Mouse (Mus musculus) MEL (cell line): ENCODE measurements at regions not wholly inside any gene's neighbourhood (a gene's known extent, or its start where the extent isn't known, plus 50 kb on each side); places are given as distances from the start of the nearest gene placed in this dataset.

Source experiments
- CHD2 ChIP-seq: IDR thresholded peaks from 2 replicates; pipeline ENCODE4 v1.6.1; 2011; ENCODE audit warnings: low read length, improper control_type of control experiment
- CTCF ChIP-seq, 3 experiments: IDR thresholded peaks in 2 of 3; conservative IDR thresholded peaks in 1 of 3; 2 replicates each; pipeline ENCODE4 v1.5.1; 2011 to 2012; ENCODE audit warnings: low read length in 3 of 3, low read depth in 2 of 3, mild to moderate bottlenecking in 2 of 3, improper control_type of control experiment in 1 of 3, inconsistent platforms in 1 of 3, mixed read lengths in 1 of 3, moderate library complexity in 1 of 3; ENCODE audit not compliant: control insufficient read depth in 1 of 3, insufficient read depth in 1 of 3, poor library complexity in 1 of 3, severe bottlenecking in 1 of 3
- GABPA ChIP-seq: IDR thresholded peaks from 2 replicates; pipeline ENCODE4 v1.6.1; 2012; ENCODE audit warnings: low read depth, mild to moderate bottlenecking, inconsistent platforms, low read length, improper control_type of control experiment, moderate library complexity
- KAT2A ChIP-seq: conservative IDR thresholded peaks from 2 replicates; pipeline ENCODE4 v1.6.1; 2012; ENCODE audit warnings: low read depth, low read length, improper control_type of control experiment, inconsistent platforms
- MYC ChIP-seq: IDR thresholded peaks from 2 replicates; pipeline ENCODE4 v1.6.1; 2011; ENCODE audit warnings: low read depth, mild to moderate bottlenecking, low read length, improper control_type of control experiment, moderate library complexity
- SIN3A ChIP-seq: IDR thresholded peaks from 2 replicates; pipeline ENCODE4 v1.6.1; 2012; ENCODE audit warnings: low read length, improper control_type of control experiment, inconsistent platforms

DNA sequence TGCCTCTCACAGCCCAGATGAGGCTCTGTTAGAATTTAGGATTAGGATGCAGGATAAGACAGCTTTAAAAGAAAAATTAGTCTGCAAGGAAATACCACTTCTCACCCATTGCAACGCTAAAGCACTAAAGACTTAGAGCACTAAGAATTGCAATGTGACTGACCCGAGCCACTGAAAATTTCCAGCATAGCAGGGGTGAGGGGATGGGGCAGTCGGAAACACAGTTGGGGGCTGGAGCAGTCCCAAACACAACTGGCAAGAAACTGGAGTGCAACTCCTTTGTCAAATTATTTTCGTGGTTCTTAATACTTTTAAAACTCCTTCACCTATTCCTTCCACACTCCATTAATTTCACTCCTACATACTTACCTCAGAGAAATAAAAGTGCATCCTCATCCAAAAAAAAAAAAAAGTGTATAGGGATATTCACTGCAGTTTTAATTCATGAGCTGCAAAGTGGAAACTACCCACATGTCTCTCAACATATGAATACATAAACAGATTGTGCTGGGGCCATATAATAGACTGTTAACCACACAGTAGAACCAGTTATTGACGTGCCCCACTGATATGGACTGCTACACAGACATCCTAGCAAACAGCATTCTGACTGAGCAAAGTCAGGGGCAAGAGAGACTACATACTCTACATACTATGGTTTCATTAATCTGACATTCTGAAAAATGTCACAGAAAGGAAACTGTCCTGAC lies 210.3 kb upstream of the Btbd3 start:
- TF ChIP-seq CTCF (IDR thresholded peaks at IDR 0.05 in 2 of 3, conservative IDR thresholded peaks at IDR 0.05 in 1 of 3; ENCODE audit: control insufficient read depth in 1 of 3, insufficient read depth in 1 of 3, low read depth in 2 of 3, low read length in 3 of 3, poor library complexity in 1 of 3, severe bottlenecking in 1 of 3), result no peak
- TF ChIP-seq SIN3A, result no peak
- TF ChIP-seq KAT2A, result no peak
- no peak for TF ChIP-seq CHD2
- no peak for TF ChIP-seq MYC
- TF ChIP-seq GABPA, result no peak
